Mouse (Mus musculus) cerebellum, adult 2 months (tissue): ENCODE data around the gene Sept6.

ENCODE experiments used
- CTCF ChIP-seq: fragments of 200-500 bp; IDR thresholded peaks from 2 replicates; pipeline ENCODE4 v1.5.1; 2011; ENCODE audit warnings: low read depth, mild to moderate bottlenecking, control low read depth, low read length, moderate library complexity, borderline replicate concordance; ENCODE audit not compliant: insufficient read depth
- POLR2A ChIP-seq: fragments of 200-500 bp; IDR thresholded peaks from 2 replicates; pipeline ENCODE4 v1.6.1; 2011; ENCODE audit warnings: low read length, control low read depth, borderline replicate concordance; ENCODE audit not compliant: insufficient read depth

GRCm38 (mm10) chrX:36884719-36885118 is 106.9 kb downstream of the Sept6 start:
- TF ChIP-seq CTCF (no peak), POLR2A (no peak)
